Mouse (Mus musculus) urinary bladder, postnatal 36 days (tissue): ENCODE data around the gene Kcnb1.

Experiments used
- DNase-seq, 2 experiments: peaks; one replicate each; pipeline ENCODE4 v3.0.0; 2022; ENCODE audit warnings: low spot score in 2 of 2, mixed read lengths in 1 of 2

Kcnb1 gene

GRCm38 (mm10) chr2:167060761-167061160 lies 129.2 kb downstream of the Kcnb1 start:
- DNase-seq: no peak

- DNase-seq: peak in 1 of 2 experiments; percentile 24
These were observed 129.6 kb downstream of the Kcnb1 start for GRCm38 (mm10) chr2:167060360-167060759.

DNA sequence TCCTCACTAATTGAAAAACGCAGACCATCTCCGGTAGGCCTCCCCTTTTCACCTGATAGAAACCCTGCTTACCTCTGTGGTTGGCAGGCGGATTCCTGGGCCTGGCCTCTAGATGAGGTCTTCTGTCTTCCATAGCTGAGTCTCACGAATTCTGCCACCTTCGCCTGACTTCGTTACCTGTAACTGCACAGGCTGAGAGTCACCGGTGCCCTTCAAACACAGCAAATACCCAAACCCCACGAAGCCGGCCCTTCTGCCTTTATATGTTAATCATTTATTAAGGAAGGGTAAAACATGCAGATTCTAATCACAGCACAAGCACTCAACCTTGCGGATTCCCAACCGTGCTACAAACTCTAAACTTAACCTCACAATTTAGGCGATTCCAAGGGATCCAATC lies 130.0 kb downstream of the Kcnb1 start:
- DNase-seq: no peak

GRCm38 (mm10) chr2:167059536-167059935 lies 130.4 kb downstream of the Kcnb1 start:
- no peak for DNase-seq

- no peak for DNase-seq
These were observed 131.1 kb downstream of the Kcnb1 start for GRCm38 (mm10) chr2:167058814-167059387.

- no peak for DNase-seq
These were observed 131.8 kb downstream of the Kcnb1 start for GRCm38 (mm10) chr2:167058201-167058600.

GRCm38 (mm10) chr2:167056942-167057323 lies 133.0 kb downstream of the Kcnb1 start:
- DNase-seq: no peak

DNA sequence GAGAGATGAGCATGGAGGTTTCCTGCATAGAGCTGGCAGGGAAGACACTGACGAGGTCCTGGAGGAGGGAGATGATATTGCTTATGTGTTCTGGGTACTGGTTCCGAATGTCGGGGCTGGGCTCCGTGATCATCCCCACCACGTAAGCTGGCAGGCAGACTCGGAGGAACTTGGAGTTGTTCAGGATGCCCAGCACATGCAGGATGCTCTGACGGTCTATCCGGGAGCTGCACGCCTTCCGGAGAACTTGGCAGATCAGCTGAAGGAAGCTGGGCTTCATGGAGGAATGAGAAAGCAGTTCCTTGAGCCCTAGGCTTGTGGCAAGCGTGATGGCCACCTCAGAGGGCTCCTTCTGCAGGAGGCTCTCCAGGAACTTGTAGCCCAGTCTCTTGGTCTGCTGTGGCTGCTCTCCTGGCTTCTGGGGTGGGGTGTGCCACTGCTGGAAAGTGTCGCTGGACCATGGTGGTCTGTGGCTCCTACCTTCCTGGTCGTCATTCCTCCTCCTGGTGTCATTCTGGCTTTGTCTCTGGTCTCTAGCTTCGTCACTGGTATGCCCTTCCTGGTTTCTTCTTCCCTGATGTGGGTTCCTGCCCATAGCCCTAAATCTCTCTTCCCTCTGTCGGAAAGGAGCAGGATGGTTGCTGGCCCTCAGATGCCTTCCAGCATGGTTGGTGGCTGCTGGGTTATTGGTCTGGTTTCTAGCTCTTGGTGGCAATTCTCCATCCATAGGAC lies 133.6 kb downstream of the Kcnb1 start:
- no peak for DNase-seq

- DNase-seq: peak; percentile 37 to 47
These were observed 134.6 kb downstream of the Kcnb1 start for GRCm38 (mm10) chr2:167055386-167055785.

DNA sequence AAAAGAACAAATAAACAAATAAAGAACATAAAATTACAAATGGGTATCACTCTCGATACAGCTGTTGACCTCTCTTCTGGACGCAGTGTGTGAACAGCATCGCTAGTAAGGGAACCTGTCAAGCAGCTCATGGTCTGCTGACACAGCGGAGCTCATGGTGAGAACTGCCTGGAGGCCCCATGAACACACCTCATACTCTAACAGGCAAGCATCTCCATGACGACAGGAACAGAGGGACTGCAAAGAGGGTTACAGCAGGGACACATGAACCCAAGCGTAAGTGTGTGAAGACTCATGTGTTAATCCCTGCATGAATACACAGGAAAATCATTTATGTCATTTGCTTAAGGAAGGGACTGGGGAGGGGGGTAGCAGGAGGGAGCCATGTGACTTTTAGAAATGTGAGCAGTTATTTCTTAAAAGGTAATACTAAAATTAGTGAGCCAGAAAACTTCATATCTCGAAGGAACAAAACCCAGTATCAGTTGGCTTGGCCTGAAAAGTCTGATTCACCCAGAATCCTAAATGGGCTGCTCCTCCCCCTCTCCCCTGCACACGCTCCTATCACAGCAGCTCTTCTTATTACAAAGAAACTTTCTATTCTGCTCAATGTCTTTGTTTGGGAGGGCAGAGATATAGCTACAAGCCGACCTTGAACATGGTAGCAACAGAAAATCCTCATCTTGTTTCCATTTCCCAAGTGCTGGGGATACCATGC lies 136.7 kb downstream of the Kcnb1 start:
- DNase-seq: no peak

- no peak for DNase-seq
These were observed 141.1 kb downstream of the Kcnb1 start for GRCm38 (mm10) chr2:167048698-167049358.

- DNase-seq: no peak
These were observed 141.7 kb downstream of the Kcnb1 start for GRCm38 (mm10) chr2:167048223-167048622.
